Mouse (Mus musculus): Measurements from ENCODE around the gene Cog1.
A peak's percentile ranks its signal among the peaks of the same experiment; 100 is the strongest.

GRCm38 (mm10) chr11:113651206-113651906, 2.4 kb downstream of the Cog1 start:
- no peak for TF ChIP-seq CTCF (IDR thresholded peaks at IDR 0.05; ENCODE audit: low read depth, low read length)
- TF ChIP-seq POLR2A (IDR thresholded peaks at IDR 0.05; ENCODE audit: insufficient read depth, low read length) = no peak
- TF ChIP-seq EP300 (IDR thresholded peaks at IDR 0.05; ENCODE audit: insufficient read depth, low read depth, low read length) = 0 out of 2 replicates have a peak, but pooled peaks have one; percentile 31

All from ES-Bruce4 (cell line).